Mouse (Mus musculus): ENCODE measurements around the gene Gpr61. TPM values are rescaled to one million over a fixed set of nuclear protein-coding genes. Genes with fewer than 3 reads are reported as not detected.
A peak's percentile ranks its signal among the peaks of the same experiment; 100 is the strongest.

Gpr61 gene
- polyA plus RNA-seq, 1 experiment from 2014 or later, result 0.11 TPM

- H3K4me1 ChIP-seq, result peaks cover 35% of the 10 kb centered on the region
These were observed 20.0 kb downstream of the Gpr61 start for GRCm38 (mm10) chr3:108134701-108135100.

GRCm38 (mm10) chr3:108132484-108132883 lies 22.2 kb downstream of the Gpr61 start:
- H3K4me1 ChIP-seq, result peaks cover 48% of the 10 kb centered on the region
- H3K9me3 ChIP-seq, result no peaks in the 10 kb centered on the region
- peaks cover 9% of the 10 kb centered on the region for H3K36me3 ChIP-seq
- no peaks in the 10 kb centered on the region for H3K27me3 ChIP-seq (ENCODE audit: insufficient read depth, poor library complexity, severe bottlenecking)
- 0 out of 2 replicates have a peak overlapping the region, but pooled peaks have one; percentile 56 for H3K27ac ChIP-seq
- DNase-seq (ENCODE audit: low spot score), result no peak
- 74% methylated on average over 1 of the region's 1 CpGs for WGBS
- no peak overlapping the region for H3K4me3 ChIP-seq

More at GRCm38 (mm10) chr3:108134701-108135100, 20.0 kb downstream of the Gpr61 start:
- 77% methylated on average over 11 of the region's 11 CpGs for WGBS
- Histone ChIP-seq H3K27me3 (ENCODE audit: insufficient read depth, poor library complexity, severe bottlenecking) (no peaks in the 10 kb centered on the region), H3K36me3 (peaks cover 10% of the 10 kb centered on the region), H3K9me3 (no peaks in the 10 kb centered on the region), H3K4me3 (no peak overlapping the region), H3K27ac (no peak overlapping the region)
- DNase-seq (ENCODE audit: low spot score), result no peak

- H3K4me1 ChIP-seq, result peaks cover 48% of the 10 kb centered on the region
- no peaks in the 10 kb centered on the region for H3K27me3 ChIP-seq (ENCODE audit: insufficient read depth, poor library complexity, severe bottlenecking)
These were observed 22.9 kb downstream of the Gpr61 start for GRCm38 (mm10) chr3:108131821-108132220.

GRCm38 (mm10) chr3:108131216-108131615 lies 23.5 kb downstream of the Gpr61 start:
- H3K27ac ChIP-seq, result no peak overlapping the region

More at GRCm38 (mm10) chr3:108131821-108132220, 22.9 kb downstream of the Gpr61 start:
- Histone ChIP-seq H3K27ac (0 out of 2 replicates have a peak overlapping the region, but pooled peaks have one; percentile 56), H3K36me3 (peaks cover 2% of the 10 kb centered on the region; the same call in 1 of the 2 replicates), H3K9me3 (no peaks in the 10 kb centered on the region), H3K4me3 (no peak overlapping the region)
- DNase-seq (ENCODE audit: low spot score), result no peak
- WGBS, result 27% methylated on average over 1 of the region's 1 CpGs

GRCm38 (mm10) chr3:108129804-108130203 lies 24.9 kb downstream of the Gpr61 start:
- DNase-seq (ENCODE audit: low spot score), result no peak
- no peaks in the 10 kb centered on the region for H3K36me3 ChIP-seq
- H3K27me3 ChIP-seq (ENCODE audit: insufficient read depth, poor library complexity, severe bottlenecking), result no peaks in the 10 kb centered on the region
- 82% methylated on average over 4 of the region's 4 CpGs for WGBS
- H3K9me3 ChIP-seq, result no peaks in the 10 kb centered on the region
- peaks cover 48% of the 10 kb centered on the region for H3K4me1 ChIP-seq
- no peak overlapping the region for H3K27ac ChIP-seq
- H3K4me3 ChIP-seq, result no peak overlapping the region

More at GRCm38 (mm10) chr3:108131216-108131615, 23.5 kb downstream of the Gpr61 start:
- DNase-seq (ENCODE audit: low spot score), result no peak
- 89% methylated on average over 5 of the region's 5 CpGs for WGBS
- no peaks in the 10 kb centered on the region for H3K9me3 ChIP-seq
- H3K27me3 ChIP-seq (ENCODE audit: insufficient read depth, poor library complexity, severe bottlenecking), result no peaks in the 10 kb centered on the region
- no peaks in the 10 kb centered on the region for H3K36me3 ChIP-seq
- H3K4me1 ChIP-seq, result peaks cover 48% of the 10 kb centered on the region
- H3K4me3 ChIP-seq, result no peak overlapping the region

GRCm38 (mm10) chr3:108129367-108129766 lies 25.3 kb downstream of the Gpr61 start:
- no peak overlapping the region for H3K4me3 ChIP-seq
- H3K4me1 ChIP-seq, result peaks cover 48% of the 10 kb centered on the region
- H3K27me3 ChIP-seq (ENCODE audit: insufficient read depth, poor library complexity, severe bottlenecking), result no peaks in the 10 kb centered on the region
- no peak for DNase-seq (ENCODE audit: low spot score)
- H3K9me3 ChIP-seq, result no peaks in the 10 kb centered on the region
- no peaks in the 10 kb centered on the region for H3K36me3 ChIP-seq
- WGBS, result 73% methylated on average over 4 of the region's 4 CpGs
- no peak overlapping the region for H3K27ac ChIP-seq

- DNase-seq (ENCODE audit: low spot score), result no peak
- H3K4me3 ChIP-seq, result no peak overlapping the region
- H3K9me3 ChIP-seq, result no peaks in the 10 kb centered on the region
- no peak overlapping the region for H3K27ac ChIP-seq
- no peaks in the 10 kb centered on the region for H3K27me3 ChIP-seq (ENCODE audit: insufficient read depth, poor library complexity, severe bottlenecking)
- 70% methylated on average over 5 of the region's 5 CpGs for WGBS
- peaks cover 47% of the 10 kb centered on the region for H3K4me1 ChIP-seq
- no peaks in the 10 kb centered on the region for H3K36me3 ChIP-seq
These were observed 26.2 kb downstream of the Gpr61 start for GRCm38 (mm10) chr3:108128520-108128919.

- H3K27ac ChIP-seq, result no peak overlapping the region
- H3K4me3 ChIP-seq, result no peak overlapping the region
- no peak for DNase-seq (ENCODE audit: low spot score)
- no peaks in the 10 kb centered on the region for H3K27me3 ChIP-seq (ENCODE audit: insufficient read depth, poor library complexity, severe bottlenecking)
- H3K9me3 ChIP-seq, result no peaks in the 10 kb centered on the region
- H3K36me3 ChIP-seq, result peaks cover 15% of the 10 kb centered on the region
- H3K4me1 ChIP-seq, result peaks cover 28% of the 10 kb centered on the region
- whole genome bisulfite sequencing, result 86% methylated on average over 3 of the region's 3 CpGs
These were observed 28.4 kb downstream of the Gpr61 start for GRCm38 (mm10) chr3:108126327-108126726.

- peaks cover 30% of the 10 kb centered on the region for H3K36me3 ChIP-seq
- 51% methylated on average over 1 of the region's 1 CpGs for WGBS
These were observed 30.6 kb downstream of the Gpr61 start for GRCm38 (mm10) chr3:108124131-108124530.

GRCm38 (mm10) chr3:108123242-108123641 lies 31.4 kb downstream of the Gpr61 start:
- Histone ChIP-seq H3K4me3 (no peak overlapping the region), H3K27ac (no peak overlapping the region), H3K27me3 (ENCODE audit: insufficient read depth, poor library complexity, severe bottlenecking) (no peaks in the 10 kb centered on the region), H3K9me3 (no peaks in the 10 kb centered on the region), H3K4me1 (peaks cover 6% of the 10 kb centered on the region), H3K36me3 (peaks cover 38% of the 10 kb centered on the region)
- WGBS, result 88% methylated on average over 5 of the region's 5 CpGs
- DNase-seq (ENCODE audit: low spot score), result no peak

More at GRCm38 (mm10) chr3:108124131-108124530, 30.6 kb downstream of the Gpr61 start:
- Histone ChIP-seq H3K4me1 (peaks cover 13% of the 10 kb centered on the region), H3K4me3 (no peak overlapping the region), H3K27me3 (ENCODE audit: insufficient read depth, poor library complexity, severe bottlenecking) (no peaks in the 10 kb centered on the region), H3K9me3 (no peaks in the 10 kb centered on the region), H3K27ac (no peak overlapping the region)
- DNase-seq (ENCODE audit: low spot score), result no peak

GRCm38 (mm10) chr3:108121101-108121500 lies 33.6 kb downstream of the Gpr61 start:
- no peak overlapping the region for H3K4me3 ChIP-seq
- WGBS, result 72% methylated on average over 3 of the region's 3 CpGs
- no peak for DNase-seq (ENCODE audit: low spot score)
- H3K27ac ChIP-seq, result 0 out of 2 replicates have a peak overlapping the region, but pooled peaks have one; percentile 6
- peaks cover 57% of the 10 kb centered on the region for H3K36me3 ChIP-seq
- H3K27me3 ChIP-seq (ENCODE audit: insufficient read depth, poor library complexity, severe bottlenecking), result no peaks in the 10 kb centered on the region
- H3K9me3 ChIP-seq, result no peaks in the 10 kb centered on the region
- peaks cover 5% of the 10 kb centered on the region; the same call in 1 of the 2 replicates for H3K4me1 ChIP-seq

- Histone ChIP-seq H3K27ac (no peak overlapping the region), H3K4me3 (no peak overlapping the region), H3K36me3 (peaks cover 76% of the 10 kb centered on the region), H3K9me3 (no peaks in the 10 kb centered on the region), H3K4me1 (peaks cover 5% of the 10 kb centered on the region; the same call in 1 of the 2 replicates), H3K27me3 (ENCODE audit: insufficient read depth, poor library complexity, severe bottlenecking) (no peaks in the 10 kb centered on the region)
- DNase-seq (ENCODE audit: low spot score), result no peak
- WGBS, result 93% methylated on average over 6 of the region's 6 CpGs
These were observed 37.2 kb downstream of the Gpr61 start for GRCm38 (mm10) chr3:108117465-108117864.

- no peaks in the 10 kb centered on the region for H3K4me1 ChIP-seq
- H3K9me3 ChIP-seq, result no peaks in the 10 kb centered on the region
- H3K27me3 ChIP-seq (ENCODE audit: insufficient read depth, poor library complexity, severe bottlenecking), result no peaks in the 10 kb centered on the region
- H3K4me3 ChIP-seq, result no peak overlapping the region
- no peak overlapping the region for H3K27ac ChIP-seq
- no peak for DNase-seq (ENCODE audit: low spot score)
- H3K36me3 ChIP-seq, result peaks cover 85% of the 10 kb centered on the region
- 90% methylated on average over 7 of the region's 7 CpGs for WGBS
These were observed 40.9 kb downstream of the Gpr61 start for GRCm38 (mm10) chr3:108113591-108114289.
